Mouse (Mus musculus) heart, adult 11 months (tissue): ENCODE results near the gene Sgtb.

Experiments used
- DNase-seq: peaks from one replicate; pipeline ENCODE4 v3.0.0; 2022

Sgtb gene

DNA sequence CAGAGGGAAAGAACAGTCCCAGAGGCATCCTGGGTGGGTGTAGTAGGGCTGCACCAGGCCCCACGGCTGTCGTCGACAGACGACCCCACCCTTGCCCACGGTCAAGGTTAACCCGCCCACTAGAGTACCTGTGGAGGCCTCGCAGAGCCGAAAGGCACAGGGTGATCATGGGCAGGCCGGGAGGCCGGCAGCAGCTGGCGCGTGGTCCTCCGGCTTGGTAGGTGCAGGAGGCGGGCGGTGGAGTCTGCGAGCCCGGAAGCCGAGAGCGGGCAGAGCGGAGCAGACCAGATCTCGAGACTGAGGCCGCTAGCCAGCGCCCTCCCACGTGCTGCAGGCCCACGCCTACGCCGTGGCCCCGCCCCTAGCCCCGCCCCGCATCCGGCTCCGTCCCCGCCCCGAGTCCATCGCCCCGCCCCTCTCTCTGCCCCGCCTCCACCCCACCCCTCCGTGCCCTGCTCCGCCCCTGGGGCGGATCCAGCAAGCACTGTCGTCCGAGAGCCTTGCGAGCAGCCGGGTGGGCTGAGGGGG lies at the start of gene Sgtb, which contains the start of gene Nln:
Sgtb (plus strand) TSS at position 454 of the 528 bp plus-strand sequence.
Nln (minus strand) TSS at position 327 of the 528 bp plus-strand sequence.
- DNase-seq = peak; percentile 99

DNA sequence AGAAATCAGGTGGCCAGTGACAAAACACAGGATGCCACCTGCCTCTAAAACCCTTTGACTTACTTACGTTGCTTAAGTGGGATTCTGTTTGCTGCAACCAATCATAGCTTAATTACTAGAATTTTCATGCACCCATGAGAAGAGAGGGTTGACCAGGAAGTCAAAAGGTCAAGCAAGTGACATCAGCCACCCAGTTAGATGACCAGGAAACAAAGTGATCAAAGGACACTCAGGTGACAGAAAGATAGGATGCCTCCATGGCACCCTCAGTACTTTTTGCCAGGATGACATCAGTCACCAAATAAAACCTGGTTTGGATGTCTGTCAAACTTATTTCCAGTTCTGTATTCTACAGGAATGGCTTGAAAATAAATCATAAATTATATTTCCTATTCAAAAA lies 49.3 kb upstream of the Sgtb start:
- DNase-seq = peak; percentile 52

GRCm38 (mm10) chr13:104061975-104062750 lies 47.4 kb upstream of the Sgtb start:
- peak; percentile 75 for DNase-seq

DNA sequence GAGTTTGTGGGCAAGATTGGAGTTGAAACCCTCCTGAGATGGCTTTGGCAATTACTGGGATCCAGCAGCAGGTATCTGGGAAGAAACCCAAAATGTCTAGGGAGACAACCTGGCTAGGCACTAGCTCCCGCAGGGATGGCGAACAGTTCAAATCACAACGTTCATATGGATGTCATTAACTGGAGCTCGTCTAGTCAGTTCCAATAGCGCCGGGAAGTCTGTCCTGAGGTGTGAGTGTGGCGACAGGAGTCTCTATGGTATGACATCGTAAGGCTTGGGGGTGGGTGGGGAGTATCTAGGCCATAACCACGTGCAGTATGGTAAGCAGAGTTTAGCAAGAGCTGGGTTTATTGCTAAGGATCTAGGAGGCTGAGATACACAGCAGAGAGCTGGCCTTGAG lies 46.5 kb upstream of the Sgtb start:
- DNase-seq = peak; percentile 61

DNA sequence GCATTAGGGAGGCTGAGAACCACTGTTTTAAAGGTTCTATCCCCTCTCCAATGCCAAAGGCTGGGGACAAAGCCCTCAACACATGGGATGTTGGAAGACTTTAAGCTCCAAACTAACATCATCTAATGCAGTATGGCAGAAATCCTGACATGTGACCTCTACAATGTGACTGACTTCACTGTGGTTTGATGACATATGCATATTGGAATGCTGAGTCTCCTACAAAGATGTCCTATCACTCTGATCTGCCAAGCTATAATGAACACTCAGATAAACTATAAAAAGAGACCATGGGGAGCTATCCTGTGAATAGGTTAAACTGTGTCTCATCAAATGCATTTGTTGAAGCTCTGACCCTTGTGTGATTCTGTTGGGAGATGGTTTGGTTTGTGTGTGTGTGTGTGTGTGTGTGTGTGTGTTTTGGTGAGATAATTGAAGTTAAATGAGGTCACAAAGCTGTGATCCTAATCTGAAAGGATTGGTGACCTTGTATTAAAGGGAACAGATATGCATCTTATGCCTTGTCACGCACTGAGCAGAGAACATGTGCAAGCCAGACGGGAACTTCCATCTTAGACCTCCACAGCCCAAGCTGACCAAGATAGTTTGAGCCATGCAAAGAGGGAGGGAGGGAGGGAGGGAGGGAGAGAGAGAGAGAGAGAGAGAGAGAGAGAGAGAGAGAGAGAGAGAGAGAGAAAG lies 43.7 kb upstream of the Sgtb start:
- DNase-seq = peak; percentile 28

- peak; percentile 64 for DNase-seq
These were observed 40.3 kb upstream of the Sgtb start for GRCm38 (mm10) chr13:104069216-104069615.

- peak; percentile 91 for DNase-seq
These were observed 38.8 kb upstream of the Sgtb start for GRCm38 (mm10) chr13:104070703-104071102.

DNA sequence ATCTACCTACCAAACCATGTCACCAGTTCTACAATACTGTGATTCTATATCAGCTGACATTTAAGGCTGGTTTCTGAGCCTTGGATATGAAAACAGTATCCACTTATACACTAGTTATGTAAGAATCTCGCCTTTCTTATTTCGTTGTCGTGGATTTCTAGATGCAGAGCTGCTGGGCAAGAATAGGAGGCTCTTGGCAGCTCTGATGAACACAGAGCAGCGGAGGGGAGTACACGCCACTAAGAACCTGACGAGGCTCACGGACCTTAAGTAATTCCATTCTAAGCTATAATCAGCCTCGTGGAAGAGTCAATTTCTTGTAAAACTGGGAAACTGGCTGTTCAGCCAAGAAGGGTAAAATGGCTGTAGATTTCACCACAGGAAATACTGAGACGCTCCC lies 37.2 kb upstream of the Sgtb start:
- DNase-seq = no peak

- peak; percentile 72 for DNase-seq
These were observed 35.3 kb upstream of the Sgtb start for GRCm38 (mm10) chr13:104074230-104074629.

DNA sequence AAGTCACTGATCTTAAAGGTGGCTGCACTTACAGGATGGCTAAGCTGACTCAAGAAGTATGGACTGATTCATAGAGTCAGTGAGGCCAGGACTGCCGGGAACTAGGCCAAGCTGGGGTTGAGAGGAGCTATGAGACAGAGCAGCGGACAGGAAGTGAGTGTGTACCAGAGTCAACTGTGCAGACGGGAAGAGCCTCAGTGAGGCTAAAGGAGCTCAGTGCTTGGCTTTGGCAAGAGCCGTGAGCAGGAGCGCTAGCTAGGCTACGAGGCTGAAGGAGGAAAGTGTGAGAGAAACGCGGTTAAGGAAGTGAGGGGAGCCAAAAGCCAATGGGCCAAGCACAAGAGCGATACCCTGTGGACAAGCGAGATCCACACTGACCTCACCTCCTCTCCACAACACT lies 34.8 kb upstream of the Sgtb start:
- peak; percentile 98 for DNase-seq

GRCm38 (mm10) chr13:104076993-104077392 lies 32.5 kb upstream of the Sgtb start:
- no peak for DNase-seq

DNA sequence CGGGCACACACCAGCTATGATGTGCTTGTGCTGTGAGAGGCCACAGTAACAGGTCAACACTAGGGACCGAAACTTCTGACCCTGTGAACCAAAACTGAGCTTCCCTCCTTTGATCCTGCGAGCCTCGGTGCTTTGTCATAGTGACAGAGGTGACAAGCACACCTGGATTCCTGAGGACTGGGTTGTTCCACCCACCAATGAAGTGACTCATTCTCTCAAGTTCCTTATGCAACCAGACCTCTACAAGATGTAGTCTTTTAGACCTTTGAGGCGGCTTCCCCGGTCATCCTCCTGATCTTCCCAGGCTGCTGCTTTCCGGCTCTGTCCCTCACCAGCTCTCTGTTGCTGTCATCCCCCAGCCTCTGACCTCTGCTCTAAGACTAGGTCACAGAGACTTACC lies 27.0 kb upstream of the Sgtb start:
- peak; percentile 86 for DNase-seq

- DNase-seq = no peak
These were observed 24.9 kb upstream of the Sgtb start for GRCm38 (mm10) chr13:104084600-104084999.

DNA sequence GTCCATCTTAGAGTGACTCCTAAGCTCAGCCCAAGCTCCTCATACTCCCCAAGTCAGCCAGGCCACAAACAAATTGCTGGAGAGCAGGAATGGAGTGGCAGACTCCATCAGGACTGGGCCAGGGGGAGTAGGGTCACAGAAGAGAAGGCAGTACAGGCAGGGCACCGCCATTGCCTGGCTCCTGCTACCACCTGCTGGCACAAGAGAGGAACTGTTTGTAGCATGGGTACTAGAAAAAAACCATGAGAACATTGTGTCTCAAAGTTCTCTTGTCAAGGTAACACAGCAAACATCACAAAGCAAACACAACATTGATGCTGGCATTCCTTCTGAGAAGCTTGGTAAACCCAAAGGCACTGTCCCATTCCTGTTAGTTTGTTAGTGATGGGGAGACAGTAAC lies 20.2 kb upstream of the Sgtb start:
- DNase-seq = peak; percentile 89

GRCm38 (mm10) chr13:104091734-104092133 lies 17.8 kb upstream of the Sgtb start:
- DNase-seq = no peak

- DNase-seq = peak; percentile 96
These were observed 14.8 kb upstream of the Sgtb start for GRCm38 (mm10) chr13:104094531-104095385.

GRCm38 (mm10) chr13:104095955-104096354 lies 13.6 kb upstream of the Sgtb start:
- peak; percentile 69 for DNase-seq

GRCm38 (mm10) chr13:104097190-104097589 lies 12.4 kb upstream of the Sgtb start:
- DNase-seq = peak; percentile 68

GRCm38 (mm10) chr13:104100416-104100815 lies 9.1 kb upstream of the Sgtb start:
- peak; percentile 60 for DNase-seq

- no peak for DNase-seq
These were observed 7.8 kb upstream of the Sgtb start for GRCm38 (mm10) chr13:104101606-104102235.

DNA sequence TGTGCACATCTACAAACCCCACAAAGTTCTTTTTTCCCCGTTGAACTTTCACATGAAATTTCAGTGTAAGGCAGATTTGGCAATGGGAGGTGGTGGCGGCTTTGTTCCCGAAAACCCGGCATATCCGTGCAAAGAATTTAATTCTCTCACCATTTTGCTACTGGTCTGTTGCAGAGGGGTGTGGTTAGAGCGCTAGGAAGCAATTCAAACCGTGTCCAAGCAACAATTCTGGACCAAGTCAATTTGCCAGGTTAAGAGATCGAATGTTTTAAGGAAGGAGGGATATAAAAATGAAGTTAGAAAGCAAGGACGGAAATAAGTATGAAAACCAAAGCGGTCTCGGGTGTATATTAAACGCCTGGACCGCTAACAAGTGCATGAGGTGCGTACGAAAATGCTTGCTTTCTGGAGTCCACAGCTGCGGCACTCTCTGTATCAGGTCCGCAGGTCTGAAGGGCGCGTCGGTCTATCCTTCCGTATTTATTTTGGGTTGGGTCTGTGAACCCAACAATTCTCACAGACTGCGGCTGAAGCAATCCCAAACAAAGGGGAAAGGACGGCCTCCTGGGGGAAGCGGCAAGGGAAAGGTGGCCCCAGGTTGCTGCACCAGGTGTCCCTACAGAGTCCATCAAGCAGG lies 772 bp upstream of the Sgtb start:
- peak; percentile 88 for DNase-seq
